Mouse (Mus musculus): Measurements from ENCODE around the gene Cdhr2.

- no peak for TF ChIP-seq CTCF (IDR thresholded peaks at IDR 0.05; ENCODE audit: insufficient read depth, low read depth, low read length)
- no peak for TF ChIP-seq POLR2A (IDR thresholded peaks at IDR 0.05; ENCODE audit: insufficient read depth, low read depth, low read length)
Observed at GRCm38 (mm10) chr13:54737488-54738212, 36.4 kb downstream of the Cdhr2 start.

All from olfactory bulb, adult 2 months (tissue).